Mouse (Mus musculus) CH12.LX (cell line): Measurements from ENCODE around the gene Tmem212. TPM values are rescaled to one million over a fixed set of nuclear protein-coding genes. Genes with fewer than 3 reads are reported as not detected.

ENCODE experiments used
- DNase-seq: peaks from one replicate; pipeline ENCODE4 v3.0.0-alpha.2; 2013; ENCODE audit errors: extremely low read depth
- H3K27ac ChIP-seq: 2 replicates; pipeline ENCODE4 v1.5.1; 2012; ENCODE audit warnings: low read depth, mild to moderate bottlenecking, control low read depth, moderate library complexity; ENCODE audit not compliant: insufficient read depth
- H3K27me3 ChIP-seq: replicated peaks from 2 replicates; pipeline ENCODE3; 2012; ENCODE audit warnings: inconsistent platforms
- H3K36me3 ChIP-seq, 2 experiments: replicated peaks in 1 of 2; 2 replicates each; pipeline versions ENCODE3 to v1.6.1; 2012; ENCODE audit warnings: inconsistent platforms in 1 of 2, low read length in 1 of 2, mild to moderate bottlenecking in 1 of 2, mixed read lengths in 1 of 2, moderate library complexity in 1 of 2; ENCODE audit not compliant: control insufficient read depth in 1 of 2, insufficient read depth in 1 of 2
- H3K4me1 ChIP-seq, 2 experiments: 2 replicates each; pipeline ENCODE4 v1.6.1; 2012; ENCODE audit warnings: inconsistent platforms in 1 of 2, moderate library complexity in 1 of 2; ENCODE audit not compliant: insufficient read depth in 2 of 2, control insufficient read depth in 1 of 2
- H3K4me2 ChIP-seq: 2 replicates; pipeline ENCODE4 v1.6.1; 2012; ENCODE audit warnings: low read depth, mild to moderate bottlenecking, control low read depth; ENCODE audit not compliant: poor library complexity, insufficient read depth, severe bottlenecking
- H3K4me3 ChIP-seq, 3 experiments: fragments of 150-350 bp in 1 of 3; sonication (generic) in 1 of 3; replicated peaks in 1 of 3; 2 replicates each; pipeline versions ENCODE3 to v1.5.1; 2011 to 2012; ENCODE audit warnings: low read depth in 2 of 3, low read length in 2 of 3, mild to moderate bottlenecking in 2 of 3, moderate library complexity in 2 of 3, control low read depth in 1 of 3, improper control_type of control experiment in 1 of 3, inconsistent platforms in 1 of 3, mixed read lengths in 1 of 3; ENCODE audit not compliant: poor library complexity in 1 of 3
- H3K79me2 ChIP-seq: replicated peaks from 2 replicates; pipeline ENCODE4 v1.6.1; 2012; ENCODE audit warnings: mild to moderate bottlenecking, moderate library complexity; ENCODE audit not compliant: control insufficient read depth, poor library complexity, insufficient read depth, severe bottlenecking; ENCODE audit errors: extremely low read depth
- H3K9ac ChIP-seq: 2 replicates; pipeline ENCODE4 v1.6.1; 2012; ENCODE audit warnings: low read depth, mild to moderate bottlenecking, control low read depth, moderate library complexity; ENCODE audit not compliant: insufficient read depth
- H3K9me3 ChIP-seq: replicated peaks from 2 replicates; pipeline ENCODE3; 2012; ENCODE audit warnings: low read length, inconsistent platforms, mixed read lengths
- BHLHE40 ChIP-seq: IDR thresholded peaks from 2 replicates; pipeline ENCODE4 v1.6.1; 2011; ENCODE audit warnings: mild to moderate bottlenecking, low read depth, low read length, improper control_type of control experiment
- CHD1 ChIP-seq: IDR thresholded peaks from 2 replicates; pipeline ENCODE4 v1.6.1; 2012; ENCODE audit warnings: low read depth, low read length, improper control_type of control experiment, inconsistent platforms
- CHD2 ChIP-seq: IDR thresholded peaks from 2 replicates; pipeline ENCODE4 v1.6.1; 2011; ENCODE audit warnings: low read length, improper control_type of control experiment
- CTCF ChIP-seq, 2 experiments: IDR thresholded peaks in 1 of 2; conservative IDR thresholded peaks in 1 of 2; 2 replicates each; pipeline ENCODE4 v1.5.1; 2011 to 2012; ENCODE audit warnings: low read depth in 2 of 2, low read length in 2 of 2, improper control_type of control experiment in 1 of 2, inconsistent platforms in 1 of 2, mild to moderate bottlenecking in 1 of 2, moderate library complexity in 1 of 2
- E2F4 ChIP-seq: IDR thresholded peaks from 2 replicates; pipeline ENCODE4 v1.6.1; 2011; ENCODE audit warnings: low read depth, low read length, improper control_type of control experiment; ENCODE audit not compliant: insufficient replicate concordance
- ELF1 ChIP-seq: IDR thresholded peaks from 2 replicates; pipeline ENCODE4 v1.6.1; 2014; ENCODE audit warnings: low read depth, mild to moderate bottlenecking, inconsistent platforms, low read length, improper control_type of control experiment
- EP300 ChIP-seq: IDR thresholded peaks from 2 replicates; pipeline ENCODE4 v1.6.1; 2011; ENCODE audit warnings: low read length, improper control_type of control experiment
- GABPA ChIP-seq: IDR thresholded peaks from 2 replicates; pipeline ENCODE4 v1.6.1; 2012; ENCODE audit warnings: low read depth, low read length, improper control_type of control experiment, inconsistent platforms; ENCODE audit not compliant: insufficient replicate concordance
- HCFC1 ChIP-seq: IDR thresholded peaks from 2 replicates; pipeline ENCODE4 v1.6.1; 2012; ENCODE audit warnings: low read depth, mild to moderate bottlenecking, inconsistent platforms, low read length, improper control_type of control experiment
- JUN ChIP-seq: IDR thresholded peaks from 2 replicates; pipeline ENCODE4 v1.6.1; 2011; ENCODE audit warnings: low read depth, mild to moderate bottlenecking, low read length, improper control_type of control experiment, moderate library complexity; ENCODE audit not compliant: insufficient read depth
- JUND ChIP-seq: conservative IDR thresholded peaks from 2 replicates; pipeline ENCODE4 v1.6.1; 2011; ENCODE audit warnings: low read depth, low read length, improper control_type of control experiment
- MEF2A ChIP-seq: IDR thresholded peaks from 2 replicates; pipeline ENCODE4 v1.6.1; 2014; ENCODE audit warnings: low read depth, mild to moderate bottlenecking, inconsistent platforms, low read length, improper control_type of control experiment, borderline replicate concordance
- MXI1 ChIP-seq: IDR thresholded peaks from 2 replicates; pipeline ENCODE4 v1.6.1; 2011; ENCODE audit warnings: mild to moderate bottlenecking, low read depth, low read length, improper control_type of control experiment
- POLR2A ChIP-seq: IDR thresholded peaks from 2 replicates; pipeline ENCODE4 v1.6.1; 2011; ENCODE audit warnings: low read depth, mild to moderate bottlenecking, improper control_type of control experiment, low read length
- POLR2AphosphoS2 ChIP-seq: IDR thresholded peaks from 2 replicates; pipeline ENCODE4 v1.6.1; 2011; ENCODE audit warnings: low read depth, low read length, improper control_type of control experiment
- SIN3A ChIP-seq: IDR thresholded peaks from 2 replicates; pipeline ENCODE4 v1.6.1; 2012; ENCODE audit warnings: low read length, improper control_type of control experiment, inconsistent platforms
- UBTF ChIP-seq: IDR thresholded peaks from 2 replicates; pipeline ENCODE4 v1.6.1; 2012; ENCODE audit warnings: low read depth, mild to moderate bottlenecking, inconsistent platforms, low read length, improper control_type of control experiment, moderate library complexity
- USF1 ChIP-seq: IDR thresholded peaks from 2 replicates; pipeline ENCODE4 v1.6.1; 2014; ENCODE audit warnings: low read depth, mild to moderate bottlenecking, inconsistent platforms, low read length, improper control_type of control experiment
- USF2 ChIP-seq: conservative IDR thresholded peaks from 2 replicates; pipeline ENCODE4 v1.6.1; 2011; ENCODE audit warnings: low read depth, low read length, improper control_type of control experiment
- ZC3H11A ChIP-seq: IDR thresholded peaks from 2 replicates; pipeline ENCODE4 v1.6.1; 2012; ENCODE audit warnings: low read depth, mild to moderate bottlenecking, inconsistent platforms, low read length, improper control_type of control experiment
- ZKSCAN1 ChIP-seq: IDR thresholded peaks from 2 replicates; pipeline ENCODE4 v1.6.1; 2012; ENCODE audit warnings: low read depth, inconsistent platforms, low read length, improper control_type of control experiment, borderline replicate concordance
- ZNF384 ChIP-seq: IDR thresholded peaks from 2 replicates; pipeline ENCODE4 v1.6.1; 2012; ENCODE audit warnings: low read depth, low read length, improper control_type of control experiment, inconsistent platforms
- dilution Hi-C: fragments of 300-500 bp; cut with MboI; formaldehyde crosslinking; loops from 2 replicates; pipeline ENCODE4 v1.14.3; 2020; ENCODE audit warnings: low sequenced_read_pairs; ENCODE audit not compliant: extremely low pct_unique_long_range_greater_than_20kb, extremely low pct_ligation_motif_present
- in situ Hi-C: fragments of 300-500 bp; cut with MboI; formaldehyde crosslinking; loops from 3 replicates; pipeline ENCODE4 v1.14.3; 2019; ENCODE audit warnings: low sequenced_read_pairs, low pct_ligation_motif_present, low pct_unique_long_range_greater_than_20kb, mixed read lengths
- polyA plus RNA-seq: library from polyadenylated mRNA; unstranded; fragments of >175 nt; gene quantifications from 2 replicates; pipeline ENCODE4 v1.2.1, GENCODE M21; 2012; ENCODE audit warnings: low read depth; ENCODE audit not compliant: insufficient read length
- total RNA-seq, 2 experiments: library from RNA; depleted of rRNA; stranded (reverse); fragments of 300-350 nt in 1 of 2; fragments of >200 nt in 1 of 2; gene quantifications; 2 replicates each; pipeline ENCODE4 v1.2.3; 2012 to 2014

The Tmem212 gene
- total and polyA plus RNA-seq, 3 experiments, result not detected

GRCm38 (mm10) chr3:27868681-27869080, 27.5 kb downstream of the Tmem212 start:
- dilution Hi-C loops, result no loop called here
- H3K4me1 ChIP-seq, result no peaks in the 10 kb centered on the region
- H3K79me2 ChIP-seq, result no peaks in the 10 kb centered on the region
- H3K27ac ChIP-seq, result no peak overlapping the region
- no peak for DNase-seq
- TF ChIP-seq HCFC1 (no peak), ELF1 (no peak), JUN (no peak), SIN3A (no peak), CTCF (conservative IDR thresholded peaks at IDR 0.05 in 1 of 2, IDR thresholded peaks at IDR 0.05 in 1 of 2; ENCODE audit: low read depth in 2 of 2, low read length in 2 of 2) (no peak), ZNF384 (no peak), CHD2 (no peak), MXI1 (no peak), CHD1 (no peak), USF1 (no peak), POLR2A (no peak)
- H3K27me3 ChIP-seq, result no peaks in the 10 kb centered on the region
- H3K36me3 ChIP-seq, result no peaks in the 10 kb centered on the region
- in situ Hi-C loops, result no loop called here
- peaks cover 76% of the 10 kb centered on the region for H3K9me3 ChIP-seq
- no peak overlapping the region for H3K4me3 ChIP-seq
- H3K4me2 ChIP-seq, result no peak overlapping the region
- no peak overlapping the region for H3K9ac ChIP-seq

- Histone ChIP-seq H3K36me3 (no peaks in the 10 kb centered on the region), H3K79me2 (no peaks in the 10 kb centered on the region), H3K4me2 (no peak overlapping the region), H3K27ac (no peak overlapping the region), H3K9me3 (peaks cover 80% of the 10 kb centered on the region), H3K4me3 (no peak overlapping the region), H3K4me1 (no peaks in the 10 kb centered on the region), H3K27me3 (no peaks in the 10 kb centered on the region), H3K9ac (no peak overlapping the region)
- in situ Hi-C loops, result no loop called here
- dilution Hi-C loops, result no loop called here
- no peak for DNase-seq
- TF ChIP-seq UBTF, result no peak
These were observed 28.4 kb downstream of the Tmem212 start for GRCm38 (mm10) chr3:27867731-27868130.

DNA sequence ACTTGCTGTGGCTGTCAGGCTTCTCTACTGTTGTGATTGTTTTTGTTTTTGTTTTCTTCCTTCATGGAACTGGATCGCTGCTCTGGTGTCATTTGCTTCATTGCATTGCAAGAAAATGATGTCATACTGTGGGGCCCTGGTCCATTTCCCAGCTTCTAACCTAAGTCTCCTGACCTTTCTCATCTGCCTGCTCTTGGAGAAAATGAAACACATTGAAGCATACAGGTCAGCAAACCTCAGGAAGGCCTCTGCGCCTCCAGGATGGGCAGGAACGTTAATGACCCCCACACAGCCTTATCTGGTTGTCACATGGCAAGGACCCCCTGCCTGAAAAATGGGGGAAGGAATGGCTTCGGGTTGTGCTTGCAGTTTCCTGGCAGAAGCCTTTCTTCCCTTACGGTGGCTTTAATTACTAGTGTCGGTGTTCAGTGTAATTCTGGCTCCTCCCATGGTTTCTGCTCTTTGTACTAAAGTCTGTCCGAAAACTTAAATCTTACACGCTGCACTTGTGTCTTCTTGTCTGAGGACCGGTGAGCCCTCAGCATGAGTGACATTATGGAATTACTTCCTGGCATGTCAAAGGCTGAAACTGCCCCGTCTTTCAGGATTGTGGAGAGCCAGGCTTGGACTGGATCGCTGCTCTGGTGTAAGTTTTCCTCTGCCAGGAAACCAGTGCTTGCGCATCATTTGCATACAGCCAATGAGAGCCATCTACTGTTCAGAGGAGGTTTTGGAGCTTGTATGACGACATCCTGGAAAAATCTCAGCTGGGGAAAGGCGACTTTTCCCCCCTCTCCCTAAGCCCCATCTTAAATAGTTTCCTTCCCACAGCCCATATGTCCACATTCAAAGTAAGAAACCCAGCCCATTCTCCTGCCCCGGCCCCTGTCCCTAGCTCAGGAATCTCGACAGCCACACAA, 33.1 kb downstream of the Tmem212 start:
- no peak overlapping the region for H3K27ac ChIP-seq

More for the DNA sequence above, 33.1 kb downstream of the Tmem212 start:
- Histone ChIP-seq H3K27me3 (no peaks in the 10 kb centered on the region), H3K4me1 (no peaks in the 10 kb centered on the region), H3K4me2 (no peak overlapping the region), H3K9ac (no peak overlapping the region), H3K79me2 (no peaks in the 10 kb centered on the region), H3K4me3 (no peak overlapping the region), H3K9me3 (peaks cover 81% of the 10 kb centered on the region), H3K36me3 (no peaks in the 10 kb centered on the region)
- no peak for TF ChIP-seq ZC3H11A
- TF ChIP-seq USF2, result no peak
- no peak for TF ChIP-seq MEF2A
- TF ChIP-seq E2F4, result no peak
- TF ChIP-seq ZKSCAN1, result no peak
- no peak for TF ChIP-seq CHD2
- TF ChIP-seq GABPA, result no peak
- TF ChIP-seq MXI1, result no peak
- TF ChIP-seq JUND, result no peak
- no peak for TF ChIP-seq BHLHE40
- no peak for TF ChIP-seq EP300
- TF ChIP-seq USF1, result no peak
- TF ChIP-seq POLR2AphosphoS2, result no peak
- TF ChIP-seq ELF1, result no peak
- DNase-seq, result no peak
- dilution Hi-C loops, result no loop called here
- in situ Hi-C loops, result no loop called here
